In the genomic region with DNA sequence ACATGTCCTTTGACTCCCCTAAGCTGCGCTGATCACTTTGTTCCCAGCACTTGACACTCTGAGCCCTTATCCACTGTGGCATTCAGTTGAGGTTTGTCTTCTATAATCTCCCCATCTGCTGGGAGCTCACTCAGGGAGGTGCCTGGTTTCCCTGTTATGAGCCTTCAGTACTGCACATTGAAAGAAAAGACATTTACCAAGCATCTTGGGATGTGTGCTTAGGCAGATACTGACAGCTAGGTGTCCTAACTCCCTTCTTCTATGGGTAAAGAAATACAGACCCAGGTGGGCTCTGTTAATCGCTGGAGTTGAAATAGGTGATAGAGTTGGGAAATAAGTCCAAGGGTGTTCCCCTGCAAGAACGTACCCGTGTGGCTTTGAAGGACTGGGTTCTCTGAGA, we compare ENCODE assay signal across 21 mouse cellular contexts.
DNase-seq lines count a peak whose midpoint lies in the region; ATAC-seq and TF ChIP-seq lines count a peak whose summit lies in the region.
"Had no signal": no experiment of that assay in that cellular context is flagged by ENCODE, and none has a peak within 500 bp of the region (broad histone marks: within the 10 kb centered on the region; RNA-seq: fewer than 3 reads in every experiment).

No protein-coding gene starts in this region.

- H3K4me1 ChIP-seq in embryonic facial prominence, embryonic 12.5 days, result peaks cover 22% of the 10 kb centered on the region
- peaks cover 35% of the 10 kb centered on the region for H3K4me1 ChIP-seq in embryonic facial prominence, embryonic 10.5 days
- 0 out of 2 replicates have a peak, but pooled peaks cover 3% of the 10 kb centered on the region for H3K4me1 ChIP-seq in midbrain, embryonic 11.5 days (ENCODE audit: control insufficient read depth, insufficient read depth, low read length)
- peaks cover 2% of the 10 kb centered on the region; the same call in 1 of the 2 replicates for H3K4me1 ChIP-seq in midbrain, embryonic 16.5 days (ENCODE audit: control insufficient read depth, insufficient read depth, low read length)
- peaks cover 46% of the 10 kb centered on the region for H3K4me1 ChIP-seq in limb, embryonic 14.5 days (ENCODE audit: control insufficient read depth, insufficient read depth, low read length)
- peaks cover 7% of the 10 kb centered on the region for H3K4me1 ChIP-seq in hindbrain, embryonic 13.5 days (replicated peaks)

- H3K27ac ChIP-seq in embryonic facial prominence, embryonic 12.5 days, result peak overlapping the region; percentile 4; the same call in 1 of the 2 replicates
- H3K27ac ChIP-seq in embryonic facial prominence, embryonic 10.5 days (replicated peaks), result no peak overlapping the region
- no peak overlapping the region for H3K27ac ChIP-seq in midbrain, embryonic 11.5 days (ENCODE audit: low read depth, low read length)
- no peak overlapping the region for H3K27ac ChIP-seq in midbrain, embryonic 16.5 days (ENCODE audit: low read length)
- H3K27ac ChIP-seq in limb, embryonic 14.5 days (replicated peaks; ENCODE audit: low read depth, low read length), result peak overlapping the region; percentile 68
- no peak overlapping the region for H3K27ac ChIP-seq in hindbrain, embryonic 13.5 days
- H3K27ac ChIP-seq: forebrain, embryonic 13.5 days had no signal

- no peak for DNase-seq in embryonic facial prominence, embryonic 10.5 days (ENCODE audit: low spot score)
- DNase-seq in midbrain, embryonic 11.5 days (ENCODE audit: low spot score, missing footprints), result peak; percentile 67
- no peak for DNase-seq in limb, embryonic 14.5 days (ENCODE audit: low spot score)
- no peak for DNase-seq in layer of hippocampus, postnatal 25 days (ENCODE audit: extremely low spot score in 1 of 2, low spot score in 1 of 2)
- DNase-seq: adrenal gland, postnatal 10 days; B cell, adult 2 months; cerebellum, adult 11 months; cerebellum, adult 8-10 months; forebrain, postnatal 0 days; gastrocnemius, postnatal 14 days; heart, postnatal 36 days had no signal

- H3K9me3 ChIP-seq in embryonic facial prominence, embryonic 12.5 days, result no peaks in the 10 kb centered on the region
- no peaks in the 10 kb centered on the region for H3K9me3 ChIP-seq in embryonic facial prominence, embryonic 10.5 days
- H3K9me3 ChIP-seq in midbrain, embryonic 11.5 days (ENCODE audit: control insufficient read depth, low read length), result no peaks in the 10 kb centered on the region
- no peaks in the 10 kb centered on the region for H3K9me3 ChIP-seq in midbrain, embryonic 16.5 days (replicated peaks; ENCODE audit: control insufficient read depth, low read length, poor library complexity, severe bottlenecking)
- no peaks in the 10 kb centered on the region for H3K9me3 ChIP-seq in limb, embryonic 14.5 days (ENCODE audit: control insufficient read depth, low read length)
- no peaks in the 10 kb centered on the region for H3K9me3 ChIP-seq in hindbrain, embryonic 13.5 days
- H3K9me3 ChIP-seq: forebrain, embryonic 13.5 days; G1E; heart, embryonic 10.5 days had no signal

- WGBS in embryonic facial prominence, embryonic 12.5 days, result 86% methylated on average over 4 of the region's 4 CpGs
- WGBS in embryonic facial prominence, embryonic 10.5 days, result 82% methylated on average over 4 of the region's 4 CpGs
- WGBS in midbrain, embryonic 11.5 days, result 88% methylated on average over 4 of the region's 4 CpGs
- WGBS in midbrain, embryonic 16.5 days, result 88% methylated on average over 4 of the region's 4 CpGs
- WGBS in limb, embryonic 14.5 days, result 90% methylated on average over 4 of the region's 4 CpGs
- 93% methylated on average over 4 of the region's 4 CpGs for WGBS in hindbrain, embryonic 13.5 days

- no peak for TF ChIP-seq POLR2A in limb, embryonic 14.5 days (IDR thresholded peaks at IDR 0.05; ENCODE audit: borderline replicate concordance, extremely low read depth, insufficient read depth, insufficient read length)

- H3K4me2 ChIP-seq in embryonic facial prominence, embryonic 12.5 days (replicated peaks), result no peak overlapping the region
- H3K4me2 ChIP-seq in midbrain, embryonic 11.5 days, result no peak overlapping the region
- H3K4me2 ChIP-seq in midbrain, embryonic 16.5 days (ENCODE audit: low read length), result no peak overlapping the region
- no peak overlapping the region for H3K4me2 ChIP-seq in limb, embryonic 14.5 days (replicated peaks; ENCODE audit: low read depth, low read length, severe bottlenecking)
- no peak overlapping the region for H3K4me2 ChIP-seq in hindbrain, embryonic 13.5 days
- H3K4me2 ChIP-seq: forebrain, embryonic 13.5 days had no signal

- H3K36me3 ChIP-seq in embryonic facial prominence, embryonic 12.5 days, result no peaks in the 10 kb centered on the region
- no peaks in the 10 kb centered on the region for H3K36me3 ChIP-seq in embryonic facial prominence, embryonic 10.5 days (replicated peaks)
- H3K36me3 ChIP-seq in midbrain, embryonic 11.5 days (ENCODE audit: control insufficient read depth, insufficient read depth, low read length), result no peaks in the 10 kb centered on the region
- no peaks in the 10 kb centered on the region for H3K36me3 ChIP-seq in midbrain, embryonic 16.5 days (ENCODE audit: control insufficient read depth, insufficient read depth, low read length)
- H3K36me3 ChIP-seq in limb, embryonic 14.5 days (ENCODE audit: control insufficient read depth, insufficient read depth, low read length), result no peaks in the 10 kb centered on the region
- no peaks in the 10 kb centered on the region for H3K36me3 ChIP-seq in hindbrain, embryonic 13.5 days
- H3K36me3 ChIP-seq: G1E had no signal

- no peak for ATAC-seq in embryonic facial prominence, embryonic 12.5 days (ENCODE audit: insufficient number of reproducible peaks, insufficient read depth, low FRiP score, low TSS enrichment)
- ATAC-seq in midbrain, embryonic 11.5 days (ENCODE audit: low FRiP score), result no peak
- no peak for ATAC-seq in midbrain, embryonic 16.5 days
- ATAC-seq in limb, embryonic 14.5 days (ENCODE audit: low FRiP score, low read depth), result no peak
- no peak for ATAC-seq in hindbrain, embryonic 13.5 days (ENCODE audit: low FRiP score)
- ATAC-seq: CD4-positive, CD25-positive, alpha-beta regulatory T cell, adult 4 months; forebrain, embryonic 13.5 days; forebrain, postnatal 0 days; hindbrain, embryonic 16.5 days; inflammation-experienced regulatory T-cells, adult 6 months; intestine, postnatal 0 days had no signal

- H3K27me3 ChIP-seq in embryonic facial prominence, embryonic 12.5 days, result no peaks in the 10 kb centered on the region
- H3K27me3 ChIP-seq in embryonic facial prominence, embryonic 10.5 days (replicated peaks; ENCODE audit: low read depth, poor library complexity, severe bottlenecking), result no peaks in the 10 kb centered on the region
- H3K27me3 ChIP-seq in midbrain, embryonic 11.5 days (ENCODE audit: control insufficient read depth, insufficient read depth, low read length), result no peaks in the 10 kb centered on the region
- H3K27me3 ChIP-seq in midbrain, embryonic 16.5 days (ENCODE audit: control insufficient read depth, insufficient read depth, low read depth, low read length), result no peaks in the 10 kb centered on the region
- H3K27me3 ChIP-seq in limb, embryonic 14.5 days (ENCODE audit: control insufficient read depth, insufficient read depth, low read length), result no peaks in the 10 kb centered on the region
- H3K27me3 ChIP-seq in hindbrain, embryonic 13.5 days, result peaks cover 3% of the 10 kb centered on the region; the same call in 1 of the 2 replicates
- H3K27me3 ChIP-seq: forebrain, embryonic 13.5 days had no signal

- H3K9ac ChIP-seq in embryonic facial prominence, embryonic 12.5 days, result no peak overlapping the region
- no peak overlapping the region for H3K9ac ChIP-seq in midbrain, embryonic 11.5 days (ENCODE audit: low read length)
- H3K9ac ChIP-seq in midbrain, embryonic 16.5 days (ENCODE audit: low read depth, low read length), result no peak overlapping the region
- H3K9ac ChIP-seq in limb, embryonic 14.5 days (ENCODE audit: low read depth, low read length, severe bottlenecking), result no peak overlapping the region
- no peak overlapping the region for H3K9ac ChIP-seq in hindbrain, embryonic 13.5 days
- H3K9ac ChIP-seq: forebrain, embryonic 13.5 days; forebrain, postnatal 0 days had no signal

- no peak overlapping the region for H3K4me3 ChIP-seq in embryonic facial prominence, embryonic 12.5 days
- H3K4me3 ChIP-seq in embryonic facial prominence, embryonic 10.5 days, result no peak overlapping the region
- no peak overlapping the region for H3K4me3 ChIP-seq in midbrain, embryonic 11.5 days (ENCODE audit: low read depth, low read length)
- H3K4me3 ChIP-seq in midbrain, embryonic 16.5 days (ENCODE audit: low read depth, low read length), result no peak overlapping the region
- no peak overlapping the region for H3K4me3 ChIP-seq in limb, embryonic 14.5 days (replicated peaks; ENCODE audit: low read length)
- H3K4me3 ChIP-seq in hindbrain, embryonic 13.5 days, result no peak overlapping the region
- H3K4me3 ChIP-seq: forebrain, embryonic 13.5 days; heart, embryonic 10.5 days had no signal

Comparison
In these comparisons a context has a peak if more than half of its experiments do, and no peak if none do; other contexts are left out.
1. H3K27ac ChIP-seq: peak in embryonic facial prominence, embryonic 12.5 days (single experiment) and limb, embryonic 14.5 days (single experiment); none in embryonic facial prominence, embryonic 10.5 days (single experiment), midbrain, embryonic 11.5 days (single experiment), midbrain, embryonic 16.5 days (single experiment) and hindbrain, embryonic 13.5 days (single experiment).